Mouse (Mus musculus) brain, embryonic 14.5 days (tissue): ENCODE data around the gene Lix1. TPM values are rescaled to one million over a fixed set of nuclear protein-coding genes. Genes with fewer than 3 reads are reported as not detected.

Experiments
- DNase-seq: peaks from one replicate; pipeline ENCODE4 v3.0.0-alpha.2; 2011; ENCODE audit warnings: low read depth
- CTCF ChIP-seq: fragments of 200-500 bp; IDR thresholded peaks from 2 replicates; pipeline ENCODE4 v1.5.1; 2012; ENCODE audit warnings: inconsistent platforms, mild to moderate bottlenecking, moderate library complexity, borderline replicate concordance; ENCODE audit not compliant: insufficient read depth, insufficient read length; ENCODE audit errors: extremely low read depth
- POLR2A ChIP-seq: fragments of 200-500 bp; IDR thresholded peaks from 2 replicates; pipeline ENCODE4 v1.6.1; 2012; ENCODE audit warnings: mild to moderate bottlenecking, inconsistent platforms, borderline replicate concordance; ENCODE audit not compliant: poor library complexity, insufficient read depth, insufficient read length, severe bottlenecking; ENCODE audit errors: extremely low read depth
- polyA plus RNA-seq: library from polyadenylated mRNA; depleted of rRNA; stranded (reverse); fragments of >200 nt; gene quantifications from 2 replicates; pipeline ENCODE4 v1.2.3, GENCODE M21; 2012

Gene Lix1
- polyA plus RNA-seq, 1 experiment, result 10.3 TPM

GRCm38 (mm10) chr17:17396869-17397268, 5.6 kb upstream of the Lix1 start:
- peak; percentile 83 for DNase-seq
- no peak for TF ChIP-seq POLR2A
- TF ChIP-seq CTCF, result no peak

GRCm38 (mm10) chr17:17398664-17399063, 3.8 kb upstream of the Lix1 start:
- TF ChIP-seq POLR2A, result no peak
- no peak for TF ChIP-seq CTCF
- DNase-seq, result no peak

- no peak for DNase-seq
- TF ChIP-seq CTCF (no peak), POLR2A (no peak)
Measured at GRCm38 (mm10) chr17:17403038-17403437, 566 bp downstream of the Lix1 start.

- peak; percentile 40 for DNase-seq
- no peak for TF ChIP-seq POLR2A
- TF ChIP-seq CTCF, result no peak
Measured at GRCm38 (mm10) chr17:17403578-17404112, 1.2 kb downstream of the Lix1 start.

GRCm38 (mm10) chr17:17404811-17405544, 2.5 kb downstream of the Lix1 start:
- peak; percentile 67 for DNase-seq
- TF ChIP-seq POLR2A (no peak), CTCF (no peak)

- no peak for DNase-seq
- TF ChIP-seq POLR2A (no peak), CTCF (no peak)
Measured at GRCm38 (mm10) chr17:17405606-17406005, 3.1 kb downstream of the Lix1 start.

GRCm38 (mm10) chr17:17408137-17408536, 5.7 kb downstream of the Lix1 start:
- TF ChIP-seq CTCF, result no peak
- no peak for TF ChIP-seq POLR2A

GRCm38 (mm10) chr17:17408720-17409478, 6.4 kb downstream of the Lix1 start:
- DNase-seq, result peak; percentile 60
- TF ChIP-seq POLR2A, result no peak
- no peak for TF ChIP-seq CTCF

More at GRCm38 (mm10) chr17:17408137-17408536, 5.7 kb downstream of the Lix1 start:
- DNase-seq, result no peak

GRCm38 (mm10) chr17:17409601-17410000, 7.1 kb downstream of the Lix1 start:
- TF ChIP-seq POLR2A (no peak), CTCF (peak; percentile 39; the same call in 1 of the 2 replicates)
- DNase-seq, result peak; percentile 72

GRCm38 (mm10) chr17:17411443-17411842, 9.0 kb downstream of the Lix1 start:
- no peak for DNase-seq
- no peak for TF ChIP-seq POLR2A
- TF ChIP-seq CTCF, result no peak

GRCm38 (mm10) chr17:17412176-17412575, 9.7 kb downstream of the Lix1 start:
- TF ChIP-seq CTCF, result no peak
- TF ChIP-seq POLR2A, result no peak

GRCm38 (mm10) chr17:17414206-17414605, 11.7 kb downstream of the Lix1 start:
- no peak for DNase-seq
- no peak for TF ChIP-seq CTCF
- no peak for TF ChIP-seq POLR2A

More at GRCm38 (mm10) chr17:17412176-17412575, 9.7 kb downstream of the Lix1 start:
- no peak for DNase-seq
